Mouse (Mus musculus): ENCODE measurements around the gene Rmi2. TPM values are rescaled to one million over a fixed set of nuclear protein-coding genes. Genes with fewer than 3 reads are reported as not detected.

Rmi2 gene
- polyA plus RNA-seq (2015; fragmentation: Nextera tagmentation; extraction: Ambion mirVana) = 2.4 and 2.7 TPM in 2 replicates

DNA sequence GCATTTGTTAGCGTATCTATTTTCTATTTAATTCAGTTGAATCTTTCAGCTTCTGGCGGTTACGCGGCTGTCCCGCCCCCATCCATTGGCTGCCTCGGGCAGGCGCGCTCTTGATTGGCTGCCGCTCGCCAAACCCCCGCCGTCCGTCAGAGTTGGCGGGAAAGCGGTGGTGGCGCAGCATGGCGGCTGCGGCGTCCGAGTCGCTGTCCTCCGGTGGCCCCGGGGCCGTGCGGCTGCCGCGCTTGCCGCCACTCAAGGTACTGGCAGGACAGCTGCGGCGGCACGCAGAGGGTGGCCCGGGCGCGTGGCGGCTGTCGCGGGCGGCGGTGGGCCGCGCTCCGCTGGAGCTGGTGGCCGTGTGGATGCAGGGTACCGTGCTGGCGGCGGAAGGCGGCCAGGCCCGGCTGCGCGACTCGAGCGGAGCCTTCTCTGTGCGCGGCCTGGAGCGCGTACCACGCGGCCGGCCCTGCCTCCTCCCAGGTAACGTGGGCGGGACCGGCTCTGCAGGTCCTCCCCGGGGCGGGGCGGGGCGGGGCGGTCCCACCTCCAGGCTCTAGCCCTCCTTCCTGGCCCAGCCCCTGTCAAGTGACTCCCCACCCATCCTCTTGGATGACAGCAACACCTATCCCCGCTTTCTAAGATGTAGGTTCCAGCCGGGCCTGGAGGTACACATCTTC lies at the start of gene Rmi2:
Gene Rmi2 (plus strand): TSS at position 149 of the 677 bp plus-strand sequence.

DNA sequence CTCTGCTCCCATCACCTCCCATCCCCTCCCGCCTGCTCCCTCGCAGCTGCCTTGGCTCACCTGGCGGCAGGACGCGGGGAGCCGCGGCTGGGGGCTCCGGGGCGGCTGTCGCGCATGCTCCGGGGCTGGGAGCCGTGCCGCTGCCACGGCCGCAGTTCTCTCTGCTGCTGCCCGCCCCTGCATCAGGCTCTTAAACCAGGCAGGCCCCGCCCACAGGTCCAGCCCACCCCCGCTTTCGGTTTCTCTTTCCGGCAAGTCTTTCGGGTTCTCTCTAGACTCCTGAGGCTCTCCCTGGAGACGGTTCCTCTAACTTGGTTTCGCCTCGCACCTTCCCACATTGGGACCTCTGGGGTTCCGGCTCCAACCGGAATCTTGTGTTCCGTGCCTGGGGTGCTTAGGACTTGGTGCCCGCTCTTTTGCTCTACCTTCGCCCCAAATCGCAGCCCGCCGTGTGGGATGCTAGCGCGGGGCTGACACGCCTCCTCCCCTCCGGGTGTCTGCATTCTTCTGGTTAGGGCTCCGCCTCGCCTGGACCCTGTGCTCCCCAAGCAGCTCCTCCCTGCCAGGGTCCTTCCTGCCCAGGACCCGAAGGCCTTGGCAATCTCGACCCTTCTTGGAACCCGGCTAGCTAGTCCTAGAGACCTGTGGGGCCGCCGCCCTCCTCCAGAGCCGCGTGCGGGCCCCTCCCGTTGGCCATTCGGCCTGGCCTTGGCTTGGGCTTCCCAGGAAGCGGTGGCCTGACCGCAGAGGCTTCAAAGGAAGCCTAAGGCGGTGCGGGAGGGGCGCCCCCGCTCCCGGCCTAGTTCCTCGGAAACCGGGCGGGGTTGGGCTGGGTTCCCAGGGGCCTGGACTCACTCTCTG lies 49.3 kb upstream of the Rmi2 start, which contains the start of gene Socs1:
Gene Socs1 (minus strand): TSS at position 166 of the 861 bp plus-strand sequence.

DNA sequence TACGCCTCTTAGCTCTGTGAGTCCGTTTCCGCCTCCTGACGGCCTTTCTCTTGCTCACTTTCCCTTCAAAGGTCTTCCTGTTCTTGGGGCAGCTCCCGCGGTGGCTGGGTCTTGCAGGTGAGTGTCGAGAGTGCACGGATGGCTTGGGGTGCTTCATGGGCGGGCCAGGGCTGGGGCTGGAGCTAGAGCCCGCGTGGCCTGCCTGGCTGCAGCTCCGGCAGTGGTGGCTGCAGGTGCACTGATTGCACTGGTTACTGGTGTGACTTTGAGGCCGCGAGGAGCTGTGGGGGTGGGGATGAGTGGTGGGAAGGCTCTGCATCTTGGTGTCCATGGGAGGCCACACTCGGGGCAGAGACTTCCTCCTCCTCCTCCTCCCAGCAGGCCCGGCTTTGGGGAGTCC lies 46.6 kb upstream of the Rmi2 start, which contains the start of gene Tnp2:
Gene Tnp2 (minus strand): TSS at position 390 of the 400 bp plus-strand sequence.

DNA sequence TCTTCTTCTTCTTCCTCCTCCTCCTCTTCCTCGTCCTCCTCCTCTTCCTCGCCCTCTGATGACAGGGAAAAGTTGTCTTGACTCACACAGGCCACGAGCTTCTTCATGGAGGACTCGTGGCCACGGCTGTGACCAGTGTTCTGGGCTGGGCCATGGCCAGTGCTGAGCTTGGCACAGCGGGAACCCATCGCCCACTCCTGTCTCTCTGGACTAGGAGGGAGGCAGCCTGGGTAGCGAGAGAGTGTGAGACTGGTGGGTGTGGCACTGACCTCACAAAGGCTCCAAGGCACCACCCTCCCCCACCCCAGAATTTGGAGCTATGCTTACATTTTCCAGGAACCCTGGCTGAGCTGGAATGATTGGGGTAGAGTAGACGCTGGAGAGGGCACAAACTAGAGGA lies 44.2 kb upstream of the Rmi2 start, which contains the start of gene Prm3:
Gene Prm3 (minus strand): TSS at position 213 of the 400 bp plus-strand sequence.

DNA sequence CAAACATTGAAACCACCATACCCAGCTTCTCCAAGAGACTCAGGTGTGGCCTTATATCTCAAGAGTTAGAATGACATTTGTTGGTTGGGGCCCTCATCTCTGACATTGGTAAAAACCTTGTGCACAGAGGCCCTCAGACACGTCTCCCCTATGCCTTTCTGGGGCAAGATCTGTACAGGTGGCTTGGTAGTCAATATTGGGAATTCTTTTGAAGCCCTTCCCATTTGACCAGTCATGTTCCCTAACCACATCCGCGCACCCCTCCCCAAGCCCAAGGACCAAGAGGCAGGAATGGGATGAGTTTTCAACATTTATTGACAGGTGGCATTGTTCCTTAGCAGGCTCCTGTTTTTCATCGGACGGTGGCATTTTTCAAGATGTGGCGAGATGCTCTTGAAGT lies 38.8 kb upstream of the Rmi2 start, which contains the start of gene Prm2:
Gene Prm2 (minus strand): TSS at position 101 of the 400 bp plus-strand sequence.

DNA sequence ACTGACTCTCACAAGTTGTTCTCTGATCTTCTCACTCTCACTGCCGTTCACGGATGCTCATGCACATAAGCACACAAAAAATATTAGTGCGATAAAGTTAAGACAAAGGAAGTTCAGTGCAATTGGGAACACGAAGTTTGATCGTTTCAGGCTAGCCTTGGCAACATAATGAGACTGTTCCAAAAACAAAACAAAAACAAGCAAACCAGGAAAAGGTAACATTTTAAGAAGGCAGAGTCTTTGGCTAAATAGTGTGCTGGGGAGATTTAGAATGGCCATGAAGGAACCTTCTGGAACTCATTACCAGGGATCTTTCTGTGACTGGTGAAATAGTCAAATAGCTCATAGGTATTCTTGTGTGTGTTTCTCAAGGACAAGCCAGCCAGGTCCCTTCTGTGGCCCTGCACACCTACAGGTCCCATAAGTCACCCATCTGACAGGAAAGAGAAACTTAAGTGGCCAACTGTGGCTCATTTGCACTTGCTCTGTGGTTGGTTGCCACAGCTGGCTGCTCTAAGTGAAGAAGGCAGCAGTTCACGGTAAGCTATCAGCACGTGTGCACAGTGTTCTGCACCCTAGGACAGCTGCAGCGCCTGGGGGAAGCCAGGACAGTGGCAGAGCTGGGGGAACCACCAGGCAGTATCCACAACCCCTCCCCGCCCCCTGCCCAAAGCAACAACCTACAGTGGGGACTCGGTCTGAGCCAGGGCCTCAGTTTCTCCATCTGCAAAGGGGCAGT lies 28.9 kb upstream of the Rmi2 start, which contains the start of gene Prm1:
Gene Prm1 (minus strand): TSS at position 51 of the 739 bp plus-strand sequence.

DNA sequence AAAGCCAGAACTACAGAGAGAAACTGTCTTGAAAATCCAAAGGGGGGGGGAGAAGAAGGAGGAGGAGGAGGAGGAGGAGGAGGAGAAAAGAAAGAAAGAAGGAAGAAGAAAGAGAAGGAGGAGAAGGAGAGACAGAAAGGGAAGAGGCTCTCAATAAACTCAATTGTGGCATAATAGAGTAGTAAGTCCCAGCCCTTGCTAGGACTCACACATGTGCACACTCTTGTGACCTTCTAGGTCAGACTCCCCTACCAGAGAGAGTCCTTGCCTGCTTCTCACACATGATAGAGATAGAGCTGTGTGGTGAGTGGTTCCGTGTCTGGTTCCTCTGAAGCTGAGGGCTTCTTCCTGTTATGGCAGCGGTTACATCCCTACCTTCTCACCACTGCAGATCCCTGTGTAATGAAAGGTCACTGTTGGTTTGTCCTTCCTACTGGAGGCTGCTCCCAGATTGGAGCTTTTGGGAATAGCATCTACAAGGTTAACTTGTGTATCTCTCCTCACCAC lies 21.9 kb upstream of the Rmi2 start, which contains the start of gene Gm11172:
Gene Gm11172 (plus strand): TSS at position 51 of the 507 bp plus-strand sequence.

Other genes starting within 250 kb of the Rmi2 start
- 2.5 and 3.7 TPM in 2 replicates for gene Socs1, start 49.5 kb upstream of the Rmi2 start, polyA plus RNA-seq (2015; fragmentation: Nextera tagmentation; extraction: Ambion mirVana)
- gene Tnp2, start 46.4 kb upstream of the Rmi2 start, polyA plus RNA-seq (2015; fragmentation: Nextera tagmentation; extraction: Ambion mirVana) = not detected in 2 replicates
- gene Prm3, start 44.1 kb upstream of the Rmi2 start, polyA plus RNA-seq (2015; fragmentation: Nextera tagmentation; extraction: Ambion mirVana) = not detected in 2 replicates
- gene Prm2, start 38.9 kb upstream of the Rmi2 start, polyA plus RNA-seq (2015; fragmentation: Nextera tagmentation; extraction: Ambion mirVana) = not detected in 2 replicates
- not detected in 2 replicates for gene Prm1, start 29.2 kb upstream of the Rmi2 start, polyA plus RNA-seq (2015; fragmentation: Nextera tagmentation; extraction: Ambion mirVana)
- gene Gm11172, start 22.1 kb upstream of the Rmi2 start, polyA plus RNA-seq (2015; fragmentation: Nextera tagmentation; extraction: Ambion mirVana) = not detected in 2 replicates
- 8.1 and 11.7 TPM in 2 replicates for gene Snn, start 225.9 kb downstream of the Rmi2 start, polyA plus RNA-seq (2015; fragmentation: Nextera tagmentation; extraction: Ambion mirVana)
- gene Litaf, start 231.1 kb downstream of the Rmi2 start, polyA plus RNA-seq (2015; fragmentation: Nextera tagmentation; extraction: Ambion mirVana) = 39.5 and 51.1 TPM in 2 replicates

Measured in spleen, postnatal 0 days (tissue).